Mouse (Mus musculus) G1E (cell line): ENCODE data around the gene Dazap2.
"Not testable (repeated sequence)": the region's sequence is repeated elsewhere in the genome, so short reads cannot be mapped to it uniquely, and the experiment has no call there.

Source experiments
- CTCF ChIP-seq: IDR thresholded peaks from 2 replicates; pipeline ENCODE4 v1.5.1; 2012; ENCODE audit warnings: low read depth, low read length, inconsistent platforms, mixed read lengths
- GATA1 ChIP-seq: IDR thresholded peaks from 2 replicates; pipeline ENCODE4 v1.6.1; 2012; ENCODE audit warnings: borderline replicate concordance, low read length, inconsistent platforms, mixed read lengths
- GATA2 ChIP-seq: IDR thresholded peaks from 2 replicates; pipeline ENCODE4 v1.6.1; 2012; ENCODE audit warnings: low read depth, low read length, inconsistent platforms, borderline replicate concordance
- POLR2AphosphoS5 ChIP-seq: IDR thresholded peaks from 2 replicates; pipeline ENCODE4 v1.6.1; 2012; ENCODE audit warnings: low read depth, low read length, inconsistent platforms; ENCODE audit not compliant: insufficient replicate concordance
- TAL1 ChIP-seq: conservative IDR thresholded peaks from 2 replicates; pipeline ENCODE4 v1.6.1; 2012; ENCODE audit warnings: low read depth, low read length, inconsistent platforms, mixed read lengths

DNA sequence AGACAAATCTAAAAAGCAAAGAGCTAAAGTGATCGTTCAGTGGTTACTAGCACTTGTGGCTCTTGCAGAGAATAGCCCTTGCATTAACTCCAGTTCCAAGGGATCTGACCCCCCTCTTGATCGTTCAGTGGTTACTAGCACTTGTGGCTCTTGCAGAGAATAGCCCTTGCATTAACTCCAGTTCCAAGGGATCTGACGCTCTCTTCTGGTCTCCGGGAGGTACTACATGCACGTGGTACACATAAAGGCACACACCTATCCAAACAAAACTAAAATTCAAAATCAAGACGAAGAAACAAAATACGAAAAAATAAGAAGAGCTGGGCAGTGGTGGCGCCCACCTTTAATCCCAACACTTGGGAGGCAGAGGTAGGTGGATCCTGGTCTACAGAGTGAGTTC, 8.5 kb upstream of the Dazap2 start:
- not testable (repeated sequence) for TF ChIP-seq CTCF, TAL1, GATA1, POLR2AphosphoS5, GATA2
